Mouse (Mus musculus) forebrain, embryonic 15.5 days (tissue): Measurements from ENCODE around the gene Macf1. TPM values are rescaled to one million over a fixed set of nuclear protein-coding genes. Genes with fewer than 3 reads are reported as not detected.
"Not testable (repeated sequence)": the region's sequence is repeated elsewhere in the genome, so short reads cannot be mapped to it uniquely, and the experiment has no call there.

Experiments
- ATAC-seq: fragments of 200-750 bp; cut with Nextera tagmentation; replicated peaks from 2 replicates; pipeline ENCODE4 v1.8.0; 2017; ENCODE audit warnings: mild to moderate bottlenecking, moderate TSS enrichment, moderate library complexity
- H3K27ac ChIP-seq: fragments of 300-500 bp; sonication (generic); replicated peaks from 2 replicates; pipeline ENCODE4 v1.5.1; 2015; ENCODE audit warnings: mild to moderate bottlenecking, inconsistent platforms
- H3K27me3 ChIP-seq: fragments of 300-500 bp; sonication (generic); 2 replicates; pipeline ENCODE4 v1.6.1; 2015; ENCODE audit warnings: inconsistent platforms
- H3K36me3 ChIP-seq: fragments of 300-500 bp; sonication (generic); 2 replicates; pipeline ENCODE4 v1.6.1; 2015; ENCODE audit warnings: mild to moderate bottlenecking, inconsistent platforms
- H3K4me1 ChIP-seq: fragments of 300-500 bp; sonication (generic); 2 replicates; pipeline ENCODE4 v1.6.1; 2015; ENCODE audit warnings: inconsistent platforms
- H3K4me2 ChIP-seq: fragments of 300-500 bp; sonication (generic); replicated peaks from 2 replicates; pipeline ENCODE4 v1.6.1; 2015; ENCODE audit warnings: mild to moderate bottlenecking, inconsistent platforms
- H3K4me3 ChIP-seq: fragments of 300-500 bp; sonication (generic); 2 replicates; pipeline ENCODE4 v1.5.1; 2015; ENCODE audit warnings: mild to moderate bottlenecking, inconsistent platforms
- H3K9ac ChIP-seq: fragments of 300-500 bp; sonication (generic); replicated peaks from 2 replicates; pipeline ENCODE4 v1.6.1; 2015; ENCODE audit warnings: mild to moderate bottlenecking, inconsistent platforms
- H3K9me3 ChIP-seq: fragments of 300-500 bp; sonication (generic); 2 replicates; pipeline ENCODE4 v1.6.1; 2016; ENCODE audit warnings: inconsistent platforms
- WGBS: fragments of 180-500 bp; shearing (Covaris S2); methylation state at CpG from one replicate; pipeline ENCODE4 v1.1.7; 2015; ENCODE audit warnings: mixed read lengths; 5-methylcytosine and 5-hydroxymethylcytosine counted together
- polyA plus RNA-seq: library from polyadenylated mRNA; unstranded; fragments of >200 nt; fragmentation: Nextera tagmentation; extraction: Ambion mirVana; gene quantifications from 2 replicates; pipeline ENCODE4 v1.2.1, GENCODE M21; 2015

The Macf1 gene
- polyA plus RNA-seq, 1 experiment from 2014 or later = 76.0 TPM

DNA sequence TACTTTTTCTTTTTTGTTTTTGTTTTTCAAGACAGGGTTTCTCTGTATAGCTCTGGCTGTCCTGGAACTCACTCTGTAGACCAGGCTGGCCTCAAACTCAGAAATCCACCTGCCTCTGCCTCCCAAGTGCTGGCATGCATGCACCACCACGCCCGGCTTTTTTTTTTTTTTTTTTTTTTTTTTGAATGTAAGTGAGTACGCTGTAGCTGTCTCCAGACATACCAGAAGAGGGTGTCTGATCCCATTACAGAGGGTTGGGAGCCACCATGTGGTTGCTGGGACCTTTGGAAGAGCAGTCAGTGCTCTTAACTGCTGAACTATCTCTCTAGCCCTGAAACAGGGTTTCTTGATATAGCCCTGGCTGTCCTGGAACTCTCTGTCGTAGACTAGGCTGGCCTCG, 164.0 kb downstream of the Macf1 start:
- H3K9ac ChIP-seq, H3K27me3 ChIP-seq, H3K27ac ChIP-seq, ATAC-seq, H3K36me3 ChIP-seq, H3K4me2 ChIP-seq, H3K9me3 ChIP-seq, H3K4me3 ChIP-seq: not testable (repeated sequence)
- H3K4me1 ChIP-seq = peaks cover 22% of the 10 kb centered on the region
- 89% methylated on average over 5 of the region's 5 CpGs for WGBS

GRCm38 (mm10) chr4:123515673-123516072, 168.5 kb downstream of the Macf1 start:
- Histone ChIP-seq H3K9me3 (no peaks in the 10 kb centered on the region), H3K4me1 (no peaks in the 10 kb centered on the region), H3K27me3 (no peaks in the 10 kb centered on the region), H3K36me3 (peaks cover 17% of the 10 kb centered on the region), H3K27ac (no peak overlapping the region), H3K4me2 (no peak overlapping the region), H3K4me3 (no peak overlapping the region), H3K9ac (no peak overlapping the region)
- no peak for ATAC-seq
- 92% methylated on average over 1 of the region's 1 CpGs for WGBS

DNA sequence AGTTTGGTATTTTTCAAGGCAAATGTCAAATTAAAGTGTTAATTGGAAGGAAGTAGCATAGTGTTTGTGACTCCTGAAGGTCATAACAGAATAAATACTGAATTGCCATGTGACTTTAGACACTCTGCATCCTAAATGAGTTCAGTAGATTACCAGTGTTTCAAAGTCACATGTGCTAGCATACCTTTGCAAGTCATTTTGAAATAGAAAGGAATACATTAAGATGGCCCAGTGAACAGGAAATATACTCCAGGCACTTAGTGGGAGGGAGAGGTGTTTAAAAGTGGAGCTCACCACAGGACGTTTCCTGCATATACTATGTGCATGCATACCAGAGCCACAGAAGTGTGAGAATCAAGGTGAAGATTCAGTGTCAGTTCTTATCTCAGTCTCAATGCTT, 174.0 kb downstream of the Macf1 start:
- H3K36me3 ChIP-seq = peaks cover 66% of the 10 kb centered on the region
- no peak overlapping the region for H3K9ac ChIP-seq
- H3K4me3 ChIP-seq = no peak overlapping the region
- no peaks in the 10 kb centered on the region for H3K4me1 ChIP-seq
- no peak overlapping the region for H3K27ac ChIP-seq
- no peaks in the 10 kb centered on the region for H3K9me3 ChIP-seq
- H3K27me3 ChIP-seq = no peaks in the 10 kb centered on the region
- no peak overlapping the region for H3K4me2 ChIP-seq
- 65% methylated on average over 1 of the region's 1 CpGs for WGBS
- no peak for ATAC-seq

- H3K9me3 ChIP-seq = no peaks in the 10 kb centered on the region
- no peak overlapping the region for H3K9ac ChIP-seq
- ATAC-seq = no peak
- no peak overlapping the region for H3K4me3 ChIP-seq
- H3K36me3 ChIP-seq = peaks cover 88% of the 10 kb centered on the region
- H3K27ac ChIP-seq = no peak overlapping the region
- 90% methylated on average over 3 of the region's 3 CpGs for WGBS
- no peak overlapping the region for H3K4me2 ChIP-seq
- H3K4me1 ChIP-seq = no peaks in the 10 kb centered on the region
- no peaks in the 10 kb centered on the region for H3K27me3 ChIP-seq
These were observed 195.1 kb downstream of the Macf1 start for GRCm38 (mm10) chr4:123489086-123489485.

DNA sequence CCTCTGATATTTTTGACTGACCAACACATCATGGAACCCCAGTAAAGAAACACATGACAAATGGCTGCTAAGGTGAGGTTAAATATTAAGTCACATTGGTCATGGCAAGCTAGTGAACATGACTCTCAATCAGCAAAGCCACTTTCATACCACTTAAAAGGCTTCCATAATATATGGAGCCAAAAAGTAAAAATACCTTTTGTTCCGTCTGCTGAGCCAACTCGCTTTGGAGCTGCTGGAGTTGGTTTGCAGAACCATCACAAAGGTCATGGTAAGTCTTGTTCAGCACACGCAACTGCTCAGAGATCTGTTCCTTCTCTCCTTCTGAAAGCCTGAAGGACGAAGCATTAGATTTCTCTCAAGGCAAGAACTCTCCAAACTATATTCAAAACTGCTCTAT, 204.2 kb downstream of the Macf1 start:
- ATAC-seq = no peak

GRCm38 (mm10) chr4:123478655-123479433, 205.3 kb downstream of the Macf1 start:
- Histone ChIP-seq H3K4me3 (no peak overlapping the region), H3K4me1 (0 out of 2 replicates have a peak, but pooled peaks cover 2% of the 10 kb centered on the region), H3K9me3 (no peaks in the 10 kb centered on the region), H3K4me2 (no peak overlapping the region), H3K27me3 (no peaks in the 10 kb centered on the region), H3K9ac (no peak overlapping the region), H3K27ac (no peak overlapping the region), H3K36me3 (peaks cover 78% of the 10 kb centered on the region)
- ATAC-seq = no peak
- 65% methylated on average over 8 of the region's 8 CpGs for WGBS

More for the DNA sequence above, 204.2 kb downstream of the Macf1 start:
- Histone ChIP-seq H3K36me3 (peaks cover 74% of the 10 kb centered on the region), H3K9ac (no peak overlapping the region), H3K4me3 (no peak overlapping the region), H3K9me3 (no peaks in the 10 kb centered on the region), H3K4me2 (no peak overlapping the region), H3K4me1 (0 out of 2 replicates have a peak, but pooled peaks cover 2% of the 10 kb centered on the region), H3K27ac (no peak overlapping the region), H3K27me3 (no peaks in the 10 kb centered on the region)
- WGBS = 93% methylated on average over 4 of the region's 4 CpGs

- Histone ChIP-seq H3K4me2 (no peak overlapping the region), H3K9ac (no peak overlapping the region), H3K36me3 (peaks cover 73% of the 10 kb centered on the region), H3K9me3 (no peaks in the 10 kb centered on the region), H3K4me1 (no peaks in the 10 kb centered on the region), H3K27ac (no peak overlapping the region), H3K27me3 (no peaks in the 10 kb centered on the region), H3K4me3 (no peak overlapping the region)
- no peak for ATAC-seq
- WGBS = 87% methylated on average over 1 of the region's 1 CpGs
These were observed 218.4 kb downstream of the Macf1 start for GRCm38 (mm10) chr4:123465799-123466198.

- peaks cover 89% of the 10 kb centered on the region for H3K36me3 ChIP-seq
- no peaks in the 10 kb centered on the region for H3K4me1 ChIP-seq
These were observed 223.4 kb downstream of the Macf1 start for GRCm38 (mm10) chr4:123460595-123461272.

GRCm38 (mm10) chr4:123454871-123455640, 229.1 kb downstream of the Macf1 start:
- no peak for ATAC-seq
- 86% methylated on average over 7 of the region's 7 CpGs for WGBS
- H3K4me2 ChIP-seq = no peak overlapping the region
- H3K27ac ChIP-seq = no peak overlapping the region
- H3K4me1 ChIP-seq = no peaks in the 10 kb centered on the region
- no peaks in the 10 kb centered on the region for H3K9me3 ChIP-seq
- no peak overlapping the region for H3K4me3 ChIP-seq
- no peak overlapping the region for H3K9ac ChIP-seq
- H3K27me3 ChIP-seq = no peaks in the 10 kb centered on the region
- H3K36me3 ChIP-seq = peaks cover 86% of the 10 kb centered on the region

More at GRCm38 (mm10) chr4:123460595-123461272, 223.4 kb downstream of the Macf1 start:
- Histone ChIP-seq H3K4me3 (no peak overlapping the region), H3K27me3 (no peaks in the 10 kb centered on the region), H3K9me3 (no peaks in the 10 kb centered on the region), H3K27ac (no peak overlapping the region), H3K9ac (no peak overlapping the region), H3K4me2 (no peak overlapping the region)
- WGBS = 71% methylated on average over 8 of the region's 8 CpGs
- ATAC-seq = no peak

DNA sequence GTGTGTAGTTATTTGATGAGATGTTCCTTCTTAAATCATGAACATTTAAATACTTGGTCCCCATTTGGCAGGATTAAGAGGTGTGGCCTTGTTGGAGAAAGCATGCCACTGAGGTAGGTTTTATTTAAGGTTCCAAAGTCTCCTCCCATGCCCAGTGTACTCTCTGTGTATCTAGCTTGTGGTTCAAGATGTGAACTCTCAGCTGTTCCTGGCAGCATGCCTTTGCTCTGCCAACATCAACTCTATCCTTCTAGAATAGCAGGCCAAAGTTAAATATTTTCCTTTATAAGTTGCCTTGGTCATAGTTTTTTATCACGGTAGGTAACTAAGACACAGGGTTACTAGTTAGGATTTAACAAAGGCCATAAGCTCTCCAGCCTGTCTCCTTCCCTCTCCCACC, 230.4 kb downstream of the Macf1 start:
- 89% methylated on average over 1 of the region's 1 CpGs for WGBS
- H3K4me2 ChIP-seq = no peak overlapping the region
- H3K9ac ChIP-seq = no peak overlapping the region
- no peak for ATAC-seq
- H3K9me3 ChIP-seq = no peaks in the 10 kb centered on the region
- no peaks in the 10 kb centered on the region for H3K4me1 ChIP-seq
- no peak overlapping the region for H3K27ac ChIP-seq
- H3K36me3 ChIP-seq = peaks cover 87% of the 10 kb centered on the region
- H3K4me3 ChIP-seq = no peak overlapping the region
- no peaks in the 10 kb centered on the region for H3K27me3 ChIP-seq

GRCm38 (mm10) chr4:123451991-123452390, 232.2 kb downstream of the Macf1 start:
- Histone ChIP-seq H3K27ac (no peak overlapping the region), H3K4me3 (no peak overlapping the region), H3K27me3 (no peaks in the 10 kb centered on the region), H3K9me3 (no peaks in the 10 kb centered on the region), H3K4me2 (no peak overlapping the region), H3K36me3 (peaks cover 87% of the 10 kb centered on the region), H3K4me1 (no peaks in the 10 kb centered on the region), H3K9ac (no peak overlapping the region)
- 92% methylated on average over 3 of the region's 3 CpGs for WGBS
- no peak for ATAC-seq

DNA sequence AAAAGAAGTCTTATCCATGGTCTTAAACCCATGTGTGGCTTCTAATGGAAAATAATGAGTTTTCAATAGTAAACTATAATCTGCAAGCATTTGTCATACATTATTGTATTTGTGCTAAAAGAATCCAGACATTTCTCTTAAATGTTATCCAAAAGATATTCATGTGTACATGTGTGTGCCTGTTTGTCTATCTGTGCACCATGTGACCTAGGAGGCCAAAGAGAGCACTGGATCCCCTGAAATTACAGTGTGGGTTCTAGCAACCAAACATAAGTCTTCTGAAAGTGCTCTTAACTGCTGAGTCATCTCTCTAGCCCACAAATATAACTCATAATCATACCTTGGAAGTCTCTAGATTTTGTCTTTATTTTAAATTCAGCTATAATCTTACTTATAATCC, 234.9 kb downstream of the Macf1 start:
- Histone ChIP-seq H3K4me3 (no peak overlapping the region), H3K36me3 (peaks cover 81% of the 10 kb centered on the region), H3K9me3 (no peaks in the 10 kb centered on the region), H3K4me1 (no peaks in the 10 kb centered on the region), H3K27me3 (no peaks in the 10 kb centered on the region), H3K9ac (no peak overlapping the region), H3K4me2 (no peak overlapping the region), H3K27ac (no peak overlapping the region)
- ATAC-seq = no peak
